Mouse (Mus musculus) C2C12 (cell line): ENCODE results near the gene Phactr3. TPM values are rescaled to one million over a fixed set of nuclear protein-coding genes. Genes with fewer than 3 reads are reported as not detected.
"Not testable (repeated sequence)": the region's sequence is repeated elsewhere in the genome, so short reads cannot be mapped to it uniquely, and the experiment has no call there.

Experiments used
- H3K27me3 ChIP-seq: one replicate; pipeline ENCODE4 v1.6.1; 2011; ENCODE audit not compliant: control insufficient read depth, insufficient read depth, insufficient read length
- H3K36me3 ChIP-seq: one replicate; pipeline ENCODE4 v1.6.1; 2011; ENCODE audit not compliant: control insufficient read depth, insufficient read depth
- H3K4me3 ChIP-seq: one replicate; pipeline ENCODE4 v1.5.1; 2011; ENCODE audit warnings: mild to moderate bottlenecking, control low read depth; ENCODE audit not compliant: poor library complexity, insufficient read depth, severe bottlenecking
- H3K79me2 ChIP-seq: one replicate; pipeline ENCODE4 v1.6.1; 2011; ENCODE audit not compliant: control insufficient read depth, insufficient read depth
- H3K79me3 ChIP-seq: one replicate; pipeline ENCODE4 v1.6.1; 2011; ENCODE audit warnings: low read depth, control low read depth
- H3ac ChIP-seq: one replicate; pipeline ENCODE3; 2011; ENCODE audit warnings: low read depth; ENCODE audit not compliant: control insufficient read depth, insufficient read length
- CEBPB ChIP-seq: IDR thresholded peaks from one replicate; pipeline ENCODE4 v1.6.1; 2011; ENCODE audit warnings: low read depth, mild to moderate bottlenecking, control low read depth, moderate library complexity
- CTCF ChIP-seq: IDR thresholded peaks from one replicate; pipeline ENCODE4 v1.5.1; 2011; ENCODE audit not compliant: control insufficient read depth, insufficient read depth, insufficient read length
- FOSL1 ChIP-seq: IDR thresholded peaks from one replicate; pipeline ENCODE4 v1.8.0; 2011; ENCODE audit warnings: mild to moderate bottlenecking, low read length; ENCODE audit not compliant: poor library complexity, insufficient read depth, severe bottlenecking
- MAX ChIP-seq: IDR thresholded peaks from one replicate; pipeline ENCODE4 v1.6.1; 2011; ENCODE audit warnings: mild to moderate bottlenecking, control low read depth
- MYOD1 ChIP-seq: IDR thresholded peaks from one replicate; pipeline ENCODE4 v1.6.1; 2011; ENCODE audit warnings: low read depth; ENCODE audit not compliant: control insufficient read depth, insufficient read length
- MYOG ChIP-seq: IDR thresholded peaks from one replicate; pipeline ENCODE4 v1.6.1; 2011; ENCODE audit not compliant: control insufficient read depth, insufficient read length; ENCODE audit errors: extremely low read depth
- USF1 ChIP-seq: IDR thresholded peaks from one replicate; pipeline ENCODE4 v1.6.1; 2011; ENCODE audit warnings: low read depth, mild to moderate bottlenecking, control low read depth, moderate library complexity
- long read RNA-seq, 2 experiments: library from polyadenylated mRNA; unstranded; transcript quantifications; one replicate each; pipeline ENCODE4 v2.0.0; 2019 to 2020
- polyA plus RNA-seq: library from polyadenylated mRNA; unstranded; fragments of >200 nt; fragmentation: generic; extraction: Trizol; gene quantifications from one replicate; pipeline ENCODE4 v1.2.1, GENCODE M21; 2012; ENCODE audit warnings: missing spikeins

Gene Phactr3
- polyA plus RNA-seq = not detected
- long read RNA-seq, experiment 1 = 0 reads
- long read RNA-seq, experiment 2 = 0 reads

DNA sequence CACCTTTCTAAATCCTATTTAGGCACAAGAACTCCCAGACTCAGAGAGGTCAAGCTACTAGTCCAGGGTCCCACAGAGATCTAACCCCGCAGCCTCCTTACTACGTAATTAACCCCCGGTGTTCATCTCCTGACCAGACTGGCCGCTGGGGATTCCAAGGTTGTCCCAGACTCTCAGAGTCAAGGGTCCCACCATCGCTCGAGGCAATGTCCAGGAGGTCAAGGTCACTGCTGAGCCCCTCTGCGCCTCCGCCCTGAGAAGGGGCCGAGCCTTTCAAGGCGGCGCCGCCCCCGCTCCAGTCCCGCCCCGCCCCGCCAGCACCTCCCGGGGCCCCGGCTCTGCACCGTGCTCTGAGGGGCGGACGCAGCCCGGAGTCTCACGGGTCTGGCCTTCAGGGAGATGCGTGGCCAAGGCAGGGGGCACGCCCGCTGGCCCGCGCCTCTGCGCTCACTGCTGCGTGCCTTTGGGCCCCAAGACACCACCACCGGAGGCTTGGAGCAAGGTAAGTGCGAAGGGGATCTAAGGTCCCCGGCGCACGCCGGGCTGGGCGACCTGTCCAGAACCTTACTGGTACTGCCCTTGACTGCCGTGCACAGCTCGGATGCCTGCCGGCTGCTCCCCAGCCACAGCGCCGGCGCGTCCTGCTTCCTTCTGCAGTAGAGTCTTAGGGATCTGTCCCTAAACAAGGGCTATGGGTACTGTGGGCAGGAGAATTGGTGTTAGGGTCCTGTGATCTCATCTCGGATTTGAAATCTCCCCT lies at the start of gene Phactr3:
Gene Phactr3, plus strand, starts transcription at position 175 of the 760 bp plus-strand sequence.
- H3K36me3 ChIP-seq = no peaks in the 10 kb centered on the region
- no peaks in the 10 kb centered on the region for H3K79me2 ChIP-seq
- no peak within 1 kb of the TSS for H3K4me3 ChIP-seq
- no peak for TF ChIP-seq MAX
- no peak for TF ChIP-seq MYOG
- TF ChIP-seq USF1 = no peak
- no peaks in the 10 kb centered on the region for H3K27me3 ChIP-seq
- H3ac ChIP-seq = no peak within 1 kb of the TSS
- H3K79me3 ChIP-seq = no peaks in the 10 kb centered on the region

DNA sequence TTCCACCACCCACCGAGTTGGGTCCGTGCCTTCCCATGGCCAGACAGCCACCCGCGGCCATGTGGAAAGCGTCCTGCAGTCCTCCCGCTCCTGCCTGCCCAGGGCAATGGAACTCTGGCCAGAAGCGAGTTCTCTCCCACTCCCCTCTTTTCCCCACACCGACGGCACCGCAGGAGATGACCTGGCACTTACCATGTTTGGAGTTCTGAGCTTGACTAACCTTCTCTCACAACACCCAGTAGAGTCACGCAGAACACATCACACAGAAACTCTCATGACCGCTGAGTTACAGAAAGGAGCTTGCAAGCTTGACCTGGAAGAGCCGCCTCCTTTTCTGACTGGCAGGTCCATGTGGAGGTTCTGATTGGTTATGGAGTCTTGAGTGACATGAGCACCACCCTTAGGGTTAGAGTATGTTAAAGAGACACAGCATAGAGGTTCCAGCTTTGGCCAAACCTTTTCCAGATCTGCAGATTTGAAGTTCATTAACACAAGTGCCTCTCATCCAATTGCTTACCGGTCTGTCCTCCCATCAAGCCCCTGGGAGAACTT lies 40.5 kb upstream of the Phactr3 start, which contains the start of gene Zfp931:
Gene Zfp931, minus strand, starts transcription at position 311 of the 552 bp plus-strand sequence.
- peak within 1 kb of the TSS; percentile 32 for H3K4me3 ChIP-seq
- not testable (repeated sequence) for H3K27me3 ChIP-seq, H3K36me3 ChIP-seq, H3ac ChIP-seq, H3K79me2 ChIP-seq, H3K79me3 ChIP-seq

DNA sequence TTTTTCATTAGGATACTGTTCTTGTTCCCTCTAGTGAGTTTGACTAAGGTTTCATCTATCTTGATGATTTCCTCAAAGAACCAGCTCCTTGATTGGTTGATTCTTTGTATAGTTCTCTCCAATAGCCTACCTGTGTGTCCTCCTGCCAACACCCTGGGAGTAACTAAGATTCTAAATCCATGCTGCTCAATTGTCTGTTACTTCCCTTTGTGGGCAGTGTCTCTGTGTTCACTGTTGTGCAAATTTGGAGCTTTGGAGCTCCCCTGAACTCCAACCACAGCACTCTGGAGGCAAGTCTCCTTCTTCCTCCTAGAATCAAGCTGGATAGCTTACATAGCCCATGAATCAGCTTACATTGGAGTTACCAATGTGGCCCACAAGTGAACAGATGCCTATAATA lies 29.2 kb upstream of the Phactr3 start:
- Histone ChIP-seq H3K36me3 (no peaks in the 10 kb centered on the region), H3K27me3 (no peaks in the 10 kb centered on the region), H3ac (no peak overlapping the region), H3K4me3 (no peak overlapping the region), H3K79me2 (no peaks in the 10 kb centered on the region), H3K79me3 (no peaks in the 10 kb centered on the region)
- TF ChIP-seq USF1 = no peak
- no peak for TF ChIP-seq CEBPB
- no peak for TF ChIP-seq MYOG
- TF ChIP-seq MAX = no peak
- TF ChIP-seq CTCF = no peak

DNA sequence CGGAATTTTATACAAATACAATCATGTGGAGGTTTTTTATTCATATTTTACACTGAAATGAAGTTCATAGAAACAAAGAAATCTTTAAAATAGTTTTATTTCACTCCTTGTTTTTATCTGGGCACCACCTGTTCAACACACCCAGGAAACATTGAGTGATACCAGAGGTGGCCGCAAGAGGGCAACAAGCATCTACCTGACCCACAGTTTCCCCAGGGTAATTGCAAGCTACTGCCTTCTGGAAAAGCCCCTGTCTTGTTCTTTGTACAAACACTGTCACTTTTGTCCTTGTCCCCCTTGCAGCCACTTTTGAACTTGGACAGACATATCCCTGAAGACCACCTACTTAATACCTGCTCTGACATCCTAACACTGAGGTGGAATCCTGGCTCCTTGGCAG lies 20.8 kb upstream of the Phactr3 start:
- Histone ChIP-seq H3K4me3 (no peak overlapping the region), H3K27me3 (no peaks in the 10 kb centered on the region), H3K79me3 (no peaks in the 10 kb centered on the region), H3K79me2 (no peaks in the 10 kb centered on the region), H3ac (no peak overlapping the region), H3K36me3 (no peaks in the 10 kb centered on the region)
- TF ChIP-seq CEBPB (no peak), FOSL1 (no peak), MAX (no peak), USF1 (no peak), MYOG (no peak), MYOD1 (no peak), CTCF (no peak)

DNA sequence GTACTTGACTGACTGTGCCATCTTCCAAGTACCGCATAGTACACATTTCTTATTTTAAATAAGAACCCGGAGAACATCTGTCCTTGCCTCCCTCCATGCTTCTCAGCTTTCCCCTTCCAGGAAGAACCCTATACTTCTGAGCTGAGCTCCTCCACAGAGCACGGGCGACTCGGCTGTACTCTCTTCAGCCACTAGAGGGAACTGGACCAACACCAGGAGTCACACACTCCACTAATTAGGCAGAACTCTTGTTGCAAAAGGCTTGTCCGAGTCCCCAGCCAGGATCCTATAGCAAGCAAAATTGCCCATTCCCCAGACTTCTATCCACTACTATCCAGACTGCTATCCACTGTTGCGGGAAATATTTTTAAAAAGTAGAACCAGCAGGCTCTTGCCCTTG lies 16.8 kb upstream of the Phactr3 start:
- Histone ChIP-seq H3K79me3 (no peaks in the 10 kb centered on the region), H3K79me2 (no peaks in the 10 kb centered on the region), H3ac (no peak overlapping the region), H3K27me3 (no peaks in the 10 kb centered on the region), H3K36me3 (no peaks in the 10 kb centered on the region), H3K4me3 (no peak overlapping the region)
- no peak for TF ChIP-seq CEBPB
- no peak for TF ChIP-seq USF1
- TF ChIP-seq MYOD1 = no peak
- TF ChIP-seq MYOG = no peak
- no peak for TF ChIP-seq MAX
- no peak for TF ChIP-seq CTCF
- no peak for TF ChIP-seq FOSL1

DNA sequence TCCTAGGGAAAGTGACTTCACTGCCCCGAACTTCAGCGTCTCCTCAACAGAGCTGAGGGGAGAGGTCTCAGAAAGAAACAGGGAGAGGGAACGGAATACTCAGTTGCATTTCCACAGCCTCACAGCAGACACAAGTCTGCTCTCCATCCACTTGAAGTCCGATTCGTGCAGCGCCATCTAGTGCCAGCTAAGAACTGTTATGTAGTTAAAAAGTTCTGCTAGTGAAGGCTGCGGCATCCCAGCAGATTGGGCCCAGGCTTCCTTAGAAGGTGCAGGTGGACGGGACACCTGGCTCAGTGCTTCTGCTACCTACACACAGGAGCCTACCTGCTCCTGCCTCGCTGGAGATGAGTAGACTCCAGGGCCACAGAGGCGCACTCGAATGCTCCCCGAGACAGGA lies 829 bp upstream of the Phactr3 start:
- no peak for TF ChIP-seq CEBPB
- TF ChIP-seq MYOD1 = no peak
- TF ChIP-seq MAX = no peak
- no peak for TF ChIP-seq CTCF
- Histone ChIP-seq H3K79me2 (no peaks in the 10 kb centered on the region), H3ac (no peak overlapping the region), H3K4me3 (no peak overlapping the region), H3K79me3 (no peaks in the 10 kb centered on the region), H3K36me3 (no peaks in the 10 kb centered on the region), H3K27me3 (no peaks in the 10 kb centered on the region)
